Comparison of ENCODE assay signal across 7 mouse cellular contexts in the genomic region with DNA sequence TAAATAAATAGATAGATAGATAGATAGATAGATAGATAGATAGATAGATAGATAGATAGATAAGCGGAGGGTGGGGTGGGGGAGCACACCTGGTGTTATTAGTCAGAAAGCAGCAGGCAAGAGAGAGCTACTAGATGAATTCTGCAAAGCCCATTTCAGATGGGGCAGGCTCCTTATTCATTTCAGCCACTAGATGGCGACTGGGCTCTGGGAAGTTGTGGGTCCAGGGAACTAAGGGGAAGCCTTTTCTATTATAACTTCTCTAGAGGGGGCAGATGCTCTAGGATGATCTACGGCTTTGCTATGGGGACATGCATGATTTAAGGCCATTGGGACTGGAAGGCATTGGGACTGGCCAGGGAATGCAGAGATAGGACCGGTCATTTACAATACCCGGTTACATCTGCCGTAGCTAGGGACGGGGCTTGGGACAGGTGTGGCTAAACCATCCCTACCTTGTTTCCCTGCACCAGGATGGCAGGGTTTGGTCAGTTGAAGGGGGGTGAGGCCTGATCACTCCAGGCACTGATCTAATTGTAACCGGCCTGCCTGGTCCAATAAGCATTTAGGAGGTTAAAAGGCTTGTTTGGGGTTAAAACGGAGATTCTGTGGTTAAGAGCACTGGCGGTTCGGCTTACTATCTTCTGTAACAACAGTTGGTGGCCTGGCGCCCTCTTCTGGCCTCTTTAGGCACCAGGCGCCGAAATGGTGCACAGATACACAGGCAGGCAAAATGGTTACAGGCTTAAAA. TPM values are rescaled to one million over a fixed set of nuclear protein-coding genes. Genes with fewer than 3 reads are reported as not detected.
DNase-seq lines count a peak whose midpoint lies in the region; ATAC-seq lines count a peak whose summit lies in the region.

No protein-coding gene starts in this region.

- no peaks in the 10 kb centered on the region for H3K36me3 ChIP-seq in kidney, embryonic 14.5 days (ENCODE audit: control insufficient read depth, insufficient read depth, low read length)
- H3K36me3 ChIP-seq in lung, embryonic 16.5 days (ENCODE audit: control insufficient read depth, insufficient read depth, low read length): no peaks in the 10 kb centered on the region

- no peaks in the 10 kb centered on the region; the same call in 1 of the 2 replicates for H3K27me3 ChIP-seq in kidney, embryonic 14.5 days (ENCODE audit: control insufficient read depth, insufficient read depth, low read length)
- H3K27me3 ChIP-seq in lung, embryonic 16.5 days (ENCODE audit: control insufficient read depth, insufficient read depth, low read depth, low read length): no peaks in the 10 kb centered on the region; the same call in 1 of the 2 replicates

- H3K27ac ChIP-seq in kidney, embryonic 14.5 days (ENCODE audit: low read depth, low read length): no peak overlapping the region
- no peak overlapping the region for H3K27ac ChIP-seq in lung, embryonic 16.5 days (ENCODE audit: low read length)

- H3K4me1 ChIP-seq in kidney, embryonic 14.5 days (ENCODE audit: control insufficient read depth, insufficient read depth, low read length): no peaks in the 10 kb centered on the region
- H3K4me1 ChIP-seq in lung, embryonic 16.5 days (replicated peaks; ENCODE audit: control insufficient read depth, insufficient read depth, low read length): no peaks in the 10 kb centered on the region

- peak; percentile 33 to 72 for DNase-seq in CD8-positive naive resting alpha-beta T cell, adult 2 months (ENCODE audit: low read depth in 2 of 2, low spot score in 2 of 2)
- peak; percentile 78 for DNase-seq in Muller cell, postnatal 12 days (ENCODE audit: inconsistent ontology term)
- DNase-seq in cerebellum, postnatal 25 days: peak; percentile 48 to 75
- peak; percentile 34 for DNase-seq in retina, adult 2 months (ENCODE audit: low read depth, low spot score)

- no peaks in the 10 kb centered on the region for H3K9me3 ChIP-seq in kidney, embryonic 14.5 days (ENCODE audit: control insufficient read depth, low read length)
- H3K9me3 ChIP-seq in lung, embryonic 16.5 days (ENCODE audit: control insufficient read depth, low read length): no peaks in the 10 kb centered on the region

- H3K4me2 ChIP-seq in kidney, embryonic 14.5 days (replicated peaks; ENCODE audit: low read depth, low read length): no peak overlapping the region
- peak overlapping the region; percentile 23; the same call in 1 of the 2 replicates for H3K4me2 ChIP-seq in lung, embryonic 16.5 days (ENCODE audit: low read depth, low read length)

- 18% methylated on average over 14 of the region's 14 CpGs for WGBS in kidney, embryonic 14.5 days
- 11% methylated on average over 14 of the region's 14 CpGs for WGBS in lung, embryonic 16.5 days

- peak; percentile 82 for ATAC-seq in granulocyte monocyte progenitor cell, adult 5-6 weeks (replicated peaks; ENCODE audit: poor library complexity, severe bottlenecking)
- ATAC-seq in kidney, embryonic 14.5 days (ENCODE audit: low FRiP score, low TSS enrichment): peak; percentile 63
- ATAC-seq in lung, embryonic 16.5 days (ENCODE audit: low read depth): peak; percentile 69

- H3K4me3 ChIP-seq in kidney, embryonic 14.5 days (ENCODE audit: low read length): no peak overlapping the region
- H3K4me3 ChIP-seq in lung, embryonic 16.5 days (ENCODE audit: low read length): no peak overlapping the region

- H3K9ac ChIP-seq in kidney, embryonic 14.5 days (ENCODE audit: low read depth, low read length): no peak overlapping the region
- H3K9ac ChIP-seq in lung, embryonic 16.5 days (ENCODE audit: low read length): no peak overlapping the region

RNA-seq across cellular contexts. Expression of a gene that starts 7.2 kb away (rescaled TPM):
- not detected in 2 replicates for total RNA-seq in granulocyte monocyte progenitor cell, adult 5-6 weeks (2014; fragmentation: Nextera tagmentation)
- not detected in 2 replicates for total RNA-seq in granulocyte monocyte progenitor cell, adult 5-6 weeks (2017)
- 0.27 TPM in 1 of 2 replicates, not detected in the other for polyA plus RNA-seq in kidney, embryonic 14.5 days (2014; fragmentation: Nextera tagmentation; extraction: Ambion mirVana)
- 0.08 TPM in 1 of 2 replicates, not detected in the other for polyA plus RNA-seq in lung, embryonic 16.5 days (2015; fragmentation: Nextera tagmentation; extraction: Ambion mirVana)

RNA-seq across cellular contexts. Expression of a gene that starts 45.9 kb away (rescaled TPM):
- 67.1 and 84.1 TPM in 2 replicates for total RNA-seq in granulocyte monocyte progenitor cell, adult 5-6 weeks (2014; fragmentation: Nextera tagmentation)
- 169 and 176 TPM in 2 replicates for total RNA-seq in granulocyte monocyte progenitor cell, adult 5-6 weeks (2017)
- polyA plus RNA-seq in kidney, embryonic 14.5 days (2014; fragmentation: Nextera tagmentation; extraction: Ambion mirVana): 205 and 217 TPM in 2 replicates
- polyA plus RNA-seq in lung, embryonic 16.5 days (2015; fragmentation: Nextera tagmentation; extraction: Ambion mirVana): 125 and 138 TPM in 2 replicates
